Mouse (Mus musculus): ENCODE results near the gene Rap2a. TPM values are rescaled to one million over a fixed set of nuclear protein-coding genes. Genes with fewer than 3 reads are reported as not detected.

Rap2a gene
- polyA plus RNA-seq, 1 experiment from 2014 or later = 5.9 TPM

DNA sequence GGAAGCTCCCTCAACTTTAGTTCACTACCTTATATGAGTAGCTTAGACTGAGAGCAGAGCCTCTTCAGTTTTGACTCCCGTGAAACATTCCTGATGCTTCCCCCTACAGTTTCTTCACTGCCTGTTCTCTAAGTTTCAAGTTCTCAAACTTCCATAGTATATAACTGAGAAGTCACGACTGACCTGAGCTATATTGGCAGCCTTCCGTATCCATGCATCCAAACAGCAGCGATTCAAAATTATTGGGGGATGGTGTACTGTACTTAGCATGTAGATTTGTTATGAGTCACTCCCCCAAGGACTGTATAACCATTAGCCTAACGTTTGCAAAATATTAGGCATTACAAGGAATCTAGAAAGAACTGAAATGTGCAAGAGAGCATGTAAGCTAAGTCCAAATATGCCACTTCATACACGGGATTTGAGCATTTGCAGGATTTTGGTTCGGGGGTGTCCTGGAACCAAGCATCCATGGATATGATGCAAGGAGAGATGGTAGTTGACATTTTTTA lies 2.0 kb upstream of the Rap2a start:
- 67% methylated on average over 7 of the region's 7 CpGs for WGBS (ENCODE audit: insufficient replicate concordance)
- no peak overlapping the region for H3K27ac ChIP-seq
- no peak overlapping the region for H3K9ac ChIP-seq
- peaks cover 9% of the 10 kb centered on the region for H3K27me3 ChIP-seq (replicated peaks)
- no peaks in the 10 kb centered on the region for H3K9me3 ChIP-seq (replicated peaks)
- ATAC-seq = no peak
- H3K4me1 ChIP-seq = peaks cover 28% of the 10 kb centered on the region
- H3K4me3 ChIP-seq = no peak overlapping the region
- no peaks in the 10 kb centered on the region for H3K36me3 ChIP-seq
- H3K4me2 ChIP-seq = peak overlapping the region; percentile 94

DNA sequence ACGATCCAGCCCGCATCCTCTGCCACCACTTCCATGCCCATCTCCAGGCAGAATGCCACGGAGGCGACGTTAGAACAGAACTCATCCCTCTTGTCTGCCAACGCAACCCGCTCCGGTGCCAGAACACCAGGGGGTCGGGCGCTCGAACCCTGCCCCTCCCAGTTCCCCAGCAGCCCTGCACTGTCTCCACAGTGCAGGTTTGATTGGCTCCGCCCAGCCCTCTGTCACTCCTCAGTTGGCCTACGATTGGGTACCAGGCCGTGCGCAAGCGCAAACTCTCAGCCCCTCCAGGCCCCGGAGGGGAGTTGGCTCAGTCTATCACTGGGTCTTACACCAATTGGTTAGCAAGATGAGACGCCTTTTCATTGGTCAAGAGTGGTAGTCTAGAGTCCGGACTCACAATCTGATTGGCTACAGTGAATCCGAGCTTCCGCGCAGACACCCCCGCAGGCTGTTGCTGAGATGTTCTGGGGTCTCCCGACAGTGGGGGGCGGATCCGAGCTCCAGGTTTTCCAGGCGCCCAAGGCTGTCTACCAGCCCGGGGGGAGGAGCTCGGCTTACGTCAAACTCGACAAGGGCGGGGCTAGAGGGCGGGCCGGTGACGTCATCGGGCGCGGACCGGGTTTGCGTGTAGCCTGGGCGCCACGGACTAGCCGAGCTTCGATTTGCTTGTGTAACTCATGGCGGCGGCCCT lies 809 bp upstream of the Rap2a start:
- Histone ChIP-seq H3K27me3 (replicated peaks) (peaks cover 9% of the 10 kb centered on the region), H3K36me3 (no peaks in the 10 kb centered on the region; the same call in 1 of the 2 replicates), H3K4me3 (peak overlapping the region; percentile 73), H3K27ac (peak overlapping the region; percentile 91), H3K9me3 (replicated peaks) (no peaks in the 10 kb centered on the region), H3K4me1 (peaks cover 30% of the 10 kb centered on the region), H3K4me2 (peak overlapping the region; percentile 94), H3K9ac (peak overlapping the region; percentile 75)
- ATAC-seq = peak; percentile 94
- WGBS (ENCODE audit: insufficient replicate concordance) = under 1% methylated on average over 46 of the region's 46 CpGs

DNA sequence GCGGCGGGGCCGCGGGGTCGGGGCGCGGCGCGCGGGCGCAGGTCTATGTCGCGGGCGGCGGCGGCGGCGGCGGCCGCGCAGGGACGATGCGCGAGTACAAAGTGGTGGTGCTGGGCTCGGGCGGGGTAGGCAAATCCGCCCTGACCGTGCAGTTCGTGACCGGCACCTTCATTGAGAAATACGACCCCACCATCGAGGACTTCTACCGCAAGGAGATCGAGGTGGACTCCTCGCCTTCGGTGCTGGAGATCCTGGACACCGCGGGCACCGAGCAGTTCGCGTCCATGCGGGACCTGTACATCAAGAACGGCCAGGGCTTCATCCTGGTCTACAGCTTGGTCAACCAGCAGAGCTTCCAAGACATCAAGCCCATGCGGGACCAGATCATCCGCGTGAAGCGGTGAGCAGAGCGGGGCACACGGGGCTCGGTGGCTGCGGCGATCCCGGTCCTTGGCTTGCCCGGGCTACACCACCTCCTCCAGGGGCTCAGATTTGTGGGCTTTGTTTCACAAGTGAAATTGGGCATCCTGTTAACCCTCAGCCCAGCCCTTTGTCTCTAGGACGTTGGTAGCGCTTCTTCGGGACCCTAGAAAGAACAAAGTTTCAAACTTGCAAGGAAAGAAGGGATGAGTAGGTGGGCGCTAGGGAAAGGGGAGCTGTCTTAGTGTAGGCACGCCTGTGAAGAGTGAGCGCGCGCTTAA lies 547 bp downstream of the Rap2a start:
- Histone ChIP-seq H3K4me2 (peak overlapping the region; percentile 94), H3K27ac (peak overlapping the region; percentile 80), H3K36me3 (no peaks in the 10 kb centered on the region; the same call in 1 of the 2 replicates), H3K4me3 (peak overlapping the region; percentile 73), H3K9ac (peak overlapping the region; percentile 75), H3K27me3 (replicated peaks) (peaks cover 9% of the 10 kb centered on the region), H3K9me3 (replicated peaks) (no peaks in the 10 kb centered on the region), H3K4me1 (peaks cover 30% of the 10 kb centered on the region)
- peak; percentile 20 for ATAC-seq
- WGBS (ENCODE audit: insufficient replicate concordance) = under 1% methylated on average over 62 of the region's 62 CpGs

DNA sequence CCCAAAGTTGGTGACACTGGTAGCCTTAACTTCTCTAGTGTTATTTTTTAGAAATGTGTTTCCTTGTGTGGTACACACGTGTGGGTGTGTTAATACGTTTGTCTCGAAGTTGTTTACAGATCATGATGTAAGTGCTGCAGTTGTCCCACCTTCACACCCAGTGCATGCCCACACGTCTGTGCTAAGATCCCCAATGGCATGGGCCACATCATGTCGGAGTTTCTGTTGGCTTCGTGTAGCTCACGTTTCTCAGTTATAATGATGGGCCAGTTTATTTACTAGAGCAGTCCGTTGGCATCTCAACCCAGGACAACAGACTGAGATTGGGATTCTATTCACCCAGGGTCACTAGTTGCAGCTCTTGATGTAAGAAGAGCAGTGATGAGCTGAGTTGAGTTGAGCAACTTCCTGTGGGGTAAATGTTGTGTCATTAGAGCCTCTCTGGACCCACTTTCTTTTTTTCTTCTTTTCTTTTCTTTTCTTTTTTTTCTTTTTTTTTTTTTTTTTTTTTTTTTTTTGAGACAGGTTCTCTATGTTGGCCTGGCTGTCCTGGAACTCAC lies 2.2 kb downstream of the Rap2a start:
- no peak for ATAC-seq
- no peaks in the 10 kb centered on the region for H3K9me3 ChIP-seq (replicated peaks)
- peaks cover 9% of the 10 kb centered on the region for H3K27me3 ChIP-seq (replicated peaks)
- H3K27ac ChIP-seq = no peak overlapping the region
- no peak overlapping the region for H3K4me2 ChIP-seq
- H3K4me1 ChIP-seq = peaks cover 30% of the 10 kb centered on the region
- no peak overlapping the region for H3K9ac ChIP-seq
- H3K36me3 ChIP-seq = no peaks in the 10 kb centered on the region; the same call in 1 of the 2 replicates
- H3K4me3 ChIP-seq = no peak overlapping the region
- WGBS (ENCODE audit: insufficient replicate concordance) = 66% methylated on average over 8 of the region's 8 CpGs

DNA sequence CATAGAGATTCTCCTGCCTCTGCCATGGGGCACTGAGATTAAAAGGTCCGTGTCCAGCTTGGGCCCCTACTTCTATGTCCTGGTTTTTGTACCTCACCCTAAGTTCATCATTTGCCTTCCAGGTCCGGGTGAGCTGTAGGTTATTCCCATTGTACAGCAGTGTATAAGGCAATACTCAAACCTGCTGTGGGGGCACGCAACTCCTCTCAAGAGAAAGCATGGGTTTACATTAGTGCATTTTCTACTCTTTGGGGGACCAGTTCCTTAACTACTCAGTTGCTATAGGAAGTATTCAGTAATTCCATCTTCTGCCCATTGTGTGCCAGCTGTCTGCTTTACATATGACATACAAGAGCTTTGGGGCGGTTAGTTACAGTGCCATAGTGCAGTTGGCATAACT lies 2.7 kb downstream of the Rap2a start:
- Histone ChIP-seq H3K27me3 (replicated peaks) (peaks cover 9% of the 10 kb centered on the region), H3K4me3 (no peak overlapping the region), H3K9ac (no peak overlapping the region), H3K4me1 (peaks cover 30% of the 10 kb centered on the region), H3K9me3 (replicated peaks) (no peaks in the 10 kb centered on the region), H3K36me3 (no peaks in the 10 kb centered on the region; the same call in 1 of the 2 replicates), H3K27ac (no peak overlapping the region), H3K4me2 (no peak overlapping the region)
- no peak for ATAC-seq
- WGBS (ENCODE audit: insufficient replicate concordance) = 83% methylated on average over 4 of the region's 4 CpGs

DNA sequence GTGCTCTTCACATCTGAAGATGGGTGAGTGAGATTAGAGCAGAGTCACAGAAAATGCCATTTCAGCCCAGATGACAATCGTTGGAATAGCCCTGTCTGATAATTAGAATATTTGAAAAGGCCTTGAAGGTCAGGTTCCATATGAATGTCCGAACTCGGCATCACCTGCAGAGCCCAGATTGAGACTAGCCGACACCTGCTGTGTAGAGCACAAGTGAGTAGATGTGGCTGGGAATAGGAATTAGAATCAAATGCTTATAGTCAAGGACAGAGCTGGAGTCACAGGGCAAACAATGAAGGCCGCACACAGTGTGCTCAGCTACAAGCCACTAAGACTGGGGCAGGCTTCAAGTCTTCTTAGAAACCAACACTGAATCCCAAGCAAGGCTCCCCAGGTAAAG lies 6.3 kb downstream of the Rap2a start:
- no peak for ATAC-seq
- Histone ChIP-seq H3K4me2 (no peak overlapping the region), H3K27me3 (replicated peaks) (no peaks in the 10 kb centered on the region), H3K27ac (no peak overlapping the region), H3K9me3 (replicated peaks) (no peaks in the 10 kb centered on the region), H3K4me3 (no peak overlapping the region), H3K36me3 (no peaks in the 10 kb centered on the region; the same call in 1 of the 2 replicates), H3K4me1 (0 out of 2 replicates have a peak, but pooled peaks cover 8% of the 10 kb centered on the region), H3K9ac (no peak overlapping the region)
- 76% methylated on average over 5 of the region's 5 CpGs for WGBS (ENCODE audit: insufficient replicate concordance)

DNA sequence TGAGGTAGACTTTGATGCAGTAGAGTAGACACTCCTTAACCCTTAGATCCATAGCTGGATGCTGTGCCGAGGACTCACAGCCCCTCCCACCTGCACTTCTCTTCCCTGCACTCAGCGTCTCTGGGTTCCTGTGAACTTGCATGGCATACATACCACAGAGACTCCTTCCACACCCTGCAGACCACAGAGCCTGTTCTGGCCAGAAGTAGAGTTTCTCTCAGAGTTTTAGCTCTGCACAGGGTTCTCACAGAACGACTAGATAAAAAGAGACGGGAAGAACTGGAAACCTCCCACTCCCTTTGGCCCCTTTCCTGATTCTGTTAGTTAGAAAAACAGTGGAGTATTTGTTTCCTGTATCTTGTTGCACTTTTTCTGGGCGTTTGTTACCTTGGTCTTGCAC lies 18.0 kb downstream of the Rap2a start:
- Histone ChIP-seq H3K9ac (no peak overlapping the region), H3K27ac (no peak overlapping the region), H3K27me3 (replicated peaks) (no peaks in the 10 kb centered on the region), H3K36me3 (no peaks in the 10 kb centered on the region), H3K4me3 (no peak overlapping the region), H3K4me2 (no peak overlapping the region), H3K4me1 (0 out of 2 replicates have a peak, but pooled peaks cover 5% of the 10 kb centered on the region), H3K9me3 (replicated peaks) (no peaks in the 10 kb centered on the region)
- no peak for ATAC-seq
- WGBS (ENCODE audit: insufficient replicate concordance) = 22% methylated on average over 5 of the region's 5 CpGs

DNA sequence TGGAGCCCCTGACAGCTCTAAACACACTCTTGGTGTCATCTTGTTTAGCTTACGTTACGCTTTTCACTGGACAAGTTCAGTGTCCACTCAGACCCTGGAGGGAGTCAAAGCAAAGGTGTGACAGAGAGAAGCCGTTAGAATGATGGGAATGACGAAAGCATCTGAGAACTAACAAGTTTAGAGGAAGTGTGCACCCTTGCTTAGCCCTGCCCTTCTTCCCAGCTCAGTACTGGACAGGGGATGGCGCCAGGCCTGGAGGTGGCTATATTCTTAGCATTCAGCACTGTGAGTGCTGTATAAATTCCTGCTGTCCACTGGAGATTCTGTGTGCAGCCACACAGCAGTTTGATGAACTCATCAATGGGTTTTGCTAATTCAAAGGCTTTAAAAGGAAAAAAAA lies 18.6 kb downstream of the Rap2a start:
- WGBS (ENCODE audit: insufficient replicate concordance) = 61% methylated on average over 5 of the region's 5 CpGs
- H3K9ac ChIP-seq = no peak overlapping the region
- H3K36me3 ChIP-seq = no peaks in the 10 kb centered on the region
- no peak for ATAC-seq
- no peak overlapping the region for H3K27ac ChIP-seq
- no peak overlapping the region for H3K4me3 ChIP-seq
- H3K9me3 ChIP-seq (replicated peaks) = no peaks in the 10 kb centered on the region
- 0 out of 2 replicates have a peak, but pooled peaks cover 5% of the 10 kb centered on the region for H3K4me1 ChIP-seq
- H3K27me3 ChIP-seq (replicated peaks) = no peaks in the 10 kb centered on the region
- no peak overlapping the region for H3K4me2 ChIP-seq

DNA sequence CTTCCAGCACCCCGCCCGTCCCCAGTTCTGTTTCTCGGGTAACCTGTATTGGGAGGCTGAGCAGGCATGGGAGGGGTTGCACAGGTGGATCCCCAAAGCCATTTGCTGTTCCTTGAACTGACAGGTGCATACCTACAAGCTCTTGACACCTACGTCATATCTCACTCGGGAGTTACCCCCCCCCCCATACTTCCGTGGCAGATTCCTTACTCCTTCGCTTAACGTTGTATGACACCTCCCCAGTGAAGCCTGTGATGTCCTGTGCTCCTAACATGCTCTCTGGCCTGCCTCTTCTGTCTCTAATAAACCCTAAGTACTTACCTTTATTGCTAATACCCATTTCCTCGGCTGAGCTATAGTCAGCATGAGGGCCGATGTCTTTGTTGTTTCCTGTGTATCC lies 20.9 kb downstream of the Rap2a start:
- Histone ChIP-seq H3K27me3 (replicated peaks) (no peaks in the 10 kb centered on the region), H3K9me3 (replicated peaks) (no peaks in the 10 kb centered on the region), H3K27ac (no peak overlapping the region), H3K4me3 (no peak overlapping the region), H3K9ac (no peak overlapping the region), H3K4me2 (no peak overlapping the region), H3K36me3 (peaks cover 4% of the 10 kb centered on the region; the same call in 1 of the 2 replicates), H3K4me1 (0 out of 2 replicates have a peak, but pooled peaks cover 5% of the 10 kb centered on the region)
- WGBS (ENCODE audit: insufficient replicate concordance) = 86% methylated on average over 10 of the region's 10 CpGs
- no peak for ATAC-seq

DNA sequence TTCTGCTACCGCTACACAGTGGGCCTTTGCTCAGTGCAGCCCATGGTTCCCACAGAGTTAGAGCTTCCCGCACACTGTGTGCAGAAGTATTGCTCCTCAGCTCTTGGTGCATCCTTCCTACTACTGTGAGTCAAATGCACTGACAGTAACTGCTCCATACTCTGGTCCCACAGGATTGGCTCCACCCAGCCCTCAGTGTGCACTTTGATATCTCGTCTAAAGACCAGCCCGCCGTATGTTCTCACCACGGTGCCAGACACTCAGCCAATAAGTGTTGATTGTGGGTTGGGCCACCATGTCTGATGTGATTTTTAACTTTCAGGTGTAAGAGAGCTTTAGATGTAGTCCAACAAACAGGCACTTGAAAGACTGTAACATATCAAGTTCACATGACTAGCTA lies 21.4 kb downstream of the Rap2a start:
- Histone ChIP-seq H3K4me1 (0 out of 2 replicates have a peak, but pooled peaks cover 5% of the 10 kb centered on the region), H3K36me3 (peaks cover 8% of the 10 kb centered on the region; the same call in 1 of the 2 replicates), H3K27me3 (replicated peaks) (no peaks in the 10 kb centered on the region), H3K27ac (no peak overlapping the region), H3K4me2 (no peak overlapping the region), H3K9ac (no peak overlapping the region), H3K4me3 (no peak overlapping the region), H3K9me3 (replicated peaks) (no peaks in the 10 kb centered on the region)
- WGBS (ENCODE audit: insufficient replicate concordance) = 78% methylated on average over 6 of the region's 6 CpGs
- 0 out of 2 replicates have a peak, but pooled peaks have one; percentile 24 for ATAC-seq

DNA sequence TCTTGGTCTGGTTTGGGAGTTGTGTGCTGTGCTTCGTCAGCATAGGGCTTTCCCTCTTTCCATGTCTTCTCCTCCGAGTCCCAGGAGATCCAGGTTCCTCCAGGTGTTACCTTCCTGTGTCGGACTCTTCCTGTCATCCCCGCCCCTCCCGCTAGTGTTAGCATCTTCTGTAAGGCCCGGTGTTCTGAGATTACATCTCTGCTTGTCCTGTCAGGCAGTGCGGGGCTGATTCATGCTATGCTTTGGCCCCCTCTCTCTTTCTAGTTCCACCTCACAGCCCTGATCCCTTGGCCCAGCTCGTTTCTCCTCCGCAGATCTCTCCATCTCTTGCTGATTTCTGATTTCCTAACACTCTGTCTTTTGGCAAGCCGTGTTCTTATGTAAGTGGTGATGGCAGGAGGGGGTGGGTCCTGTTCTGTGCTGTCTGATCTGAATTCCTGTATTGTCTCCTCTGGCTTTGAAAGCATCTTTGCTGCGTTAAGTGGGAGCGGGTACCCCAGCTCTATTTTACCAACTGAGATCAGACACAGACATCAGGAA lies 21.8 kb downstream of the Rap2a start:
- Histone ChIP-seq H3K36me3 (peaks cover 8% of the 10 kb centered on the region; the same call in 1 of the 2 replicates), H3K27ac (no peak overlapping the region), H3K4me2 (no peak overlapping the region), H3K4me3 (no peak overlapping the region), H3K9ac (no peak overlapping the region), H3K9me3 (replicated peaks) (no peaks in the 10 kb centered on the region), H3K27me3 (replicated peaks) (no peaks in the 10 kb centered on the region), H3K4me1 (0 out of 2 replicates have a peak, but pooled peaks cover 4% of the 10 kb centered on the region)
- WGBS (ENCODE audit: insufficient replicate concordance) = 72% methylated on average over 12 of the region's 12 CpGs
- no peak for ATAC-seq
